Mouse (Mus musculus) left cerebral cortex, postnatal 4 days (tissue): ENCODE data around the gene Dusp16. TPM values are rescaled to one million over a fixed set of nuclear protein-coding genes. Genes with fewer than 3 reads are reported as not detected.

Experiments
- DNase-seq: peaks from one replicate; pipeline ENCODE4 v3.0.0-alpha.2; 2022
- intact Hi-C: fragments of 180-260 bp; cut with DNase I; formaldehyde crosslinking; loops from one replicate; pipeline ENCODE4 v1.15.1; 2025
- total RNA-seq, 2 experiments: library from RNA; stranded (reverse); gene quantifications; 2 replicates each; pipeline ENCODE4 v1.2.3; 2021

The Dusp16 gene
- total RNA-seq, result 1 to 10 TPM; 5.1 to 5.2 TPM

DNA sequence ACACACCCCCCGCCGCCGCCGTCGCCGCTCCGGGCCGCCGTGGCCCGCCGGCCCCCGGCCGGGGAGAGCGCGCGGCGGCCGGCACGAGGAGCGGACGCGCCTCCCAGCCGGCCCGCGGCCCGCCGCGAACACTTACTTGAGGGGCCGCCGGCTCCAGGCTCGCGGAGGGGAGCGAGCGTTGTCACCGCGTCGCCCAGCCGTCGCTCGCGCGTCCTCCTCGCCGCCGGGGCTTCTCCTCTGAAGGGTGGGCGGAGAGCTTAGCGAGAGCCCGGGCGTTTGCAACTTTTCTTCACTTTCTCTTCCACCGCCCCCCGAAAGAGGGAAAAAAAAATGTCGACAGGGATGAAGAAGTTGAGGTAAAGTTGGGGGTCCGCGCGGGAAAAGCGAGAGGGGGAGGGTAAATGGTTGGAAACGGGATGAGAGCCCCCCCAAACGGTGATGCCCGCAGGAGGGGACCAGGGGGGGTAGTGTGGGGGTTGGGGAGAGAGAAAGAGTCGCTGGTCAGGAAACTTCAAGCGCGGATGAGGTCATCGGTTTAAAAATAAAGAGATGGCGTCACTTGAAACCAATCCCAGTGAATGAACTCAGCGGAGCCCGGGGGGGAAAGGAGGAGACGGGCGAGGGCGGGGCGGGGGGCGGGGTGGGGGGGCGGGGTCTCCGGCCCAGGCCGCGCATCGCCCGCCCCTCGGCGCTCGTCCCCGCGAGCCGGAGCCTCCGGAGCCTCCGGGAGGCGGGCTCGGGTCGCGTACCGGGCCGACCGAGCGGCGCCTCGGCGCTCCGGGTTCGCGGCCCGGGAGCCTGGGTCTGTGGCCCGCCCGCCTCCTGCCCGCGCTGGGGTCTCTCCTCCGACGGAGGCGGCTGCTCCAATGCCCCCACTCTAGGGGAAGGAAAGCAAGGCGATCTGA is at the start of gene Dusp16:
TSS of gene Dusp16 (minus strand) at position 485 of the 905 bp plus-strand sequence.
- intact Hi-C loops, result loop anchor here (10.0 kb wide), 1 partner anchor 68 kb away; no protein-coding TSS in a partner anchor

DNA sequence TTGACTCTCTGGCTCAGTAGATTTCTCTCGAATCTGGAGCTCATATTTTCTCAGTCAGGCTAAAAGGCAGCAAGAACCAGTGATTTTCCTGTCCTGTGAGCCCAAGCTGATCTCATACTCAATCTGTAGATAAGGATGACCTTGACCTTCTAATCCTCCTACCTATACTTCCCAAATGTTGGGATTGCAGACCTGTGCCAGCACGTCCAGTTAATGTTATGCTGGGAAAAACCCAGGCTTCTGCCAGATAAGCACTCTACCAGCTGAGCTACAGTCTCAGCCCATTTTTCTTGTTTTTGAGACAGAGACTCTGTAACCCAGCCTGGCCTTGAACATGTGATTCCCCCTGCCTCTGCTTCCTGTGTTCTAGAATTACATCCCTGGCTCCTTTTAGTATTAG is 47.9 kb upstream of the Dusp16 start:
- intact Hi-C loops, result no loop called here
- no peak for DNase-seq

More for the DNA sequence above, at the start of gene Dusp16:
- DNase-seq, result peak; percentile 84

DNA sequence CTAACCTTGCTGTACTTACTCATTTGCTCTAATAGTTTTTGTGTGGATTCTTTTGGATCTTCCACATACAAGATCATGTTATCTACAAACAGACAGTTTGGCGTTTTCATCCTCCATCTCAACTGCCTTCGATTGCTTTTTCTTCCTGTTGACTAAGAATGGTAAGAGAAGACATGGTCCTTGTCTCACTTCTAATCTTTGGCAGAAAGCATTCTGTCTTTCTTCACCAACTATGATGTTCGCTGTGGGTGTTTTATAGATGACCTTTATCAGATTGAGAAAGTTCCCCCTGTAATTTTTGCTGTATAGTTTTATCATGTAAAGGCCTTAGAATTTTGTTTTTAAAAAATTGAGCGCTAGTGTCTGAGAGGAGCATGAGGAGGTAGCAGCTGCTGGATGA is 45.7 kb upstream of the Dusp16 start:
- intact Hi-C loops, result no loop called here
- DNase-seq, result no peak

DNA sequence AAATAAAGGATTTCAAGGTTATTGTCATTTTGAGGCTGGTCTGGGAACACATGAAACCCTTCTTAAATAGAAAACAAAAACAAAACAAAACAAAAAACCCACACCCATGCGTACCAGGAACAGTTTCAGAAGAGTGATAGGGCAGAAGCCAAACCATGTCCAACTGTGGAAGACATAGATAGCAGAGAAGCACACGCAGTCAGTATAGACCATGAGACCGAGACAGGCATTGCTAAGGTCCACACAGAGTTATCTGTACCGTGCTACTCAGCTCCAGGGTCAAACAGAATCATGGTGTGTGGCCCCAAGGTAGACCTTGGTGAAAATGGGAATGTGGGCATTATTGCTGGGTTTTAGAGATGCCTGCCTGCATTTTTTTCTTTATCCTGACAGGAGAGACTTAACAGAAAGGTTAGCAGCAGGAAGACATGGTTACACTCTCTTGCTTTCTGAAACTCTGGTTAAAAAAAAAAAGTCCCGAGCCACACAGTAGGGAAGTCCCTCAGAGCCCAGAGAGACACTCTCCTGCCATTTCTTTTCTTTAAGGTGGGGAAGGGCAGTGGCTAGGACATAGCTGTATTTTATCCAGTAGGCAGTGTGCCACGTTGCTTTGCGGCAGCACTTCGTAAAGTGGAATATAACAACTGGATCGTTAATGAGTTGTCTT is 42.3 kb upstream of the Dusp16 start:
- no peak for DNase-seq
- intact Hi-C loops, result no loop called here

DNA sequence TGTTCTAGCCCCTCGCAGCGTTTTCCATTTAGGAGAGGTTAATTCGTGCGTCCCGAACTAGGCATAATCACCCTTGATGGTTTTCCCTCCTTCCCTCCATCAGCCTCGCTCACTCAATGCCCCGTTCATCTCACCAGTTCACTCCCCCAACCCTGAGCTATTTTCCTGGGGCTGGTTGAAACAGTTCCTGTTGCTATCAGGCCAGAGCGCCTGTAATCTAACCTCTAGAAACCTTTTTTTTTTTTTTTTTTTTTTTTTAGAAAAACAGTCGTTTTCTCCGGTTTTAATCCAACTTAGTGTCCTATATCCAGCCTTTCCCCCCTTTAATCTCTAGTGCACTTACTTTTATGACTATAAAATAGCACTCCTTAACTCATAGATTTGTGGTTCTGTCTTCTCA is 38.4 kb upstream of the Dusp16 start:
- intact Hi-C loops, result no loop called here
- DNase-seq, result no peak

DNA sequence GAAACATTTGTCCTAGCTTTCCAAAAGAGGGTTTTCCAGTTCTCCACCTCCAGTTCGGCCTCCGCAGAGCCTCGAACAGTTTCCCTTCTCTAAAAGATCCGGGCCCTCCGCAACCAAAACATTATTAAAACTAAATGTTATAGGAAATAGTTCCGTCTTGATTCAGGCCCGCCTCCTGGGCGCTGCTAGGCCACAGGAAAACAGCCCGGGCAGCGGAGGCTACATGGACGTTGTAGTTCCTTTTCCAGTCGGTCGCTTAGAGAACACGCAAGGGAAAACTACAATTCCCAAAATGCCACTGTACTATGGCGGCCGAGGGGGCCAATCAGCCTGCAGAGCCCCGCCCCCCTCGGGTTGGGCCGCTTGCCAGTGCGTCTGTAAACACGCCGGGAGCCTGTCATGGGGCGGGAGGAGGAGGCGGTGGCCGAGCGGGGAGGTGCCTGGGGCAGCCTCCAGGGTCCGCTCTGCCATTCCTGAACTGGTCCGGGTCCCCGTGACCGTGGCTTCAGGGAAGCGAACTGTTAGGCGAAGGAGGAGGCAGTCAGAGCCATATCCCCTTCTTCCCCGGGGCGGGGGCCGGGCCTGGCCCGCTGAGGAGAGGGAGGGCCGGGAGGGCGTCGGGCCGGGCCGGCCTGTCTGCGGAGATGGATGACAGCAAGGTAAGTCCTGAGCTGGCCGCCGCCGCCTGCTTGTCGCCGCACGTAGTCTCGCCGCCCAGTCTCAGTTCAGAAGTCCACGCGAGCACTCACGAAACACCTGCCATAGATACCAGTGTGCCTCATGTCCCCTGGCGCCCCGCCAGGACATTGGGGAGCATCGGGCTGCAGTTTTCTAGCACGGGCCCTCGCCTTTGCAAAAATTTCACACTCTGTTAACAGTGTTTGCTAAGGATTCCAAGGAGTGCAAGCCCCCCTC is 37.6 kb upstream of the Dusp16 start, which contains the start of gene Crebl2:
TSS of gene Crebl2 (plus strand) at position 369 of the 915 bp plus-strand sequence.
- intact Hi-C loops, result no loop called here

DNA sequence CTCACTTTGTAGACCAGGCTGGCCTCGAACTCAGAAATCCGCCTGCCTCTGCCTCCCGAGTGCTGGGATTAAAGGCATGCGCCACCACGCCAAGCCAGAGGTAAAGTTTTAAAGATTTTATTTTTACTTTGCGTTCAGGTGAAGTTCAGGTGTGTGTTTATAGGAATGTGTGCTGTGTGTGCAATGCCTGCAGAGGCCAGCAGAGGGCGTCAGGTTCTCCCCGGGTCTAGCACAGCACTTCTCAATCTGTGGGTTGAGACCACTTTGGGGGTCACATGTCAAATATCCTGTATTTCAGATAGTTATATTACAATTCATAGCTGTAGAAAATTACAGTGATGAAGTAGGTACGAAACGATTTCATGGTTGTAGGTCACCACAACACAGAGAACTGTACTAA is 30.4 kb upstream of the Dusp16 start:
- intact Hi-C loops, result no loop called here
- peak; percentile 11 for DNase-seq

More for the DNA sequence above, 37.6 kb upstream of the Dusp16 start, which contains the start of gene Crebl2:
- peak; percentile 100 for DNase-seq

DNA sequence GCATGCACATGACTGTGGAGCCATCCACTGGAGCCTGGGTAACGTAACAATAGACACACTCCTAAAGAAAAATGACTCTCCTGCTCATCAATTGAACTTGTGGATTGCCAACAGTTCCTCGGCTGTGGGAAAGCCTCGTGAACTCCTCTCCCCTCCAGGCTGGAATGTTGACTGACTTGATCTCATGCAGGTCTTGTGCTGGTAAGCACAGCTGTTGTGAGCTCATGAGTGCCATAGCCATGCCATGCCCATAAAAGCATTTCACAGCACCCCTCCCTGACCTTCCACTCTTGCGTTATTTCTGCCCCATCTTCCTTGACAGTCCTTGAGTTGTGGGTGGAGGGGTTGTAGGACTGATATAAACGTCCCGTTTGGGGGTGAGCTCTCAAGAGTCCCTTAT is 28.0 kb upstream of the Dusp16 start:
- intact Hi-C loops, result no loop called here

DNA sequence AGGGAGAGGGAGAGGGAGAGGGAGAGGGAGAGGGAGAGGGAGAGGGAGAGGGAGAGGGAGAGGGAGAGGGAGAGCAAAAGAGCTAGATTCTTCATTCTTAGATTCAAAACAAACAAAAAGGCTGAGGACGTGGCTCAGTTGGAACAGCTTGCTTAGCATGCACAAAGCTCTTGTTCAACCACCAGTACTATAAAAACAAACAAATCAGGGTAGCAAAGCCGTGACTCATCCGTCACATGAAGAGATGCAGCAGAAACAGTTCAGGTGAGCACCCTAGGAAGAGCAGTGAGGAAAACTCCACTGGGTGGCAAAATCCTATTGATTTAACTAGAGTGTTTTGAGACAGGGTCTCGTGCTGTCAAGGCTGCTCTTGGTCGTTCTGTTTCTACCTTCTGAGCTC is 27.3 kb upstream of the Dusp16 start:
- intact Hi-C loops, result no loop called here
- DNase-seq, result no peak

More for the DNA sequence above, 28.0 kb upstream of the Dusp16 start:
- DNase-seq, result no peak

DNA sequence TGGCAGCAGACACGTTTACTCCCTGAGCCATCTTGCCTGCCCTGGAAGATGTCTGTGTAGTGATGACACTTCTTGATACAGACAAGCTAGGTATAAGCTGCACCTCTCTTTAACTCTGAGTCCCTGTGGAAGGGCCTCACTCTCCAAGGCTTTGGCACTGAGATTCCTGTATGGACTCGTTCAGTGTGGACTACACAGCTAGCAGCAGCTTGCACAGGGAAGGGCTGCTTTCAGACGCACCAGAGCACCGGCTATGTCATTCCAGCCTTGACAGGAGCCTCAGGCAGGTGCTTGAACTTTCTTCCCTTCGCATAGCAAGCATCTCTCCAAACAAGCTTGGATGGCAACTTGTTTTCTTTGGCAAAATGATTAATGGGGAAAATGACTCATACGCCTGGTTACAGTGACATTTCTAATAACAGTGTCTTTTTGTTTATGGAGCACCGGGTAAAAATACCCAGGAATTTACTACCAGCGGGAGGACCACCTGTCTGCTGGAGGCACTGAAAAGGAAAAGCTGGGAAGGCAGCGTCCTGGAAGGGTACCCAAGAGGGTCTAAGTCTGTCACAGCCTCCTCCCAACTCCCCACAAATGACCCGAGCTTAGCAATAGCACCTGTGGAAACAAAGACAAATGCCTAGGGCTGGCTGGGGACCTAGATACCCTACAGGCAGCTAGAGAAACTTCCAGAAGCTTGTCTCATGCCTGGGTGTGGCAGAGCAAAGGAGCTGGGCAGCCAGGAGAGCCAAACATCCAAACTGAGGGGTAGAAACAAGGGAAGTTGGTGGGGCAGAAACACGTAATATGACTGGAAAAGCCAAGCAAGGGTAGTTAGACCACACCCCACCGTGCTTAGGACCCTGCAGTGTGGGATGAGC is 24.9 kb upstream of the Dusp16 start:
- intact Hi-C loops, result no loop called here
- DNase-seq, result no peak

DNA sequence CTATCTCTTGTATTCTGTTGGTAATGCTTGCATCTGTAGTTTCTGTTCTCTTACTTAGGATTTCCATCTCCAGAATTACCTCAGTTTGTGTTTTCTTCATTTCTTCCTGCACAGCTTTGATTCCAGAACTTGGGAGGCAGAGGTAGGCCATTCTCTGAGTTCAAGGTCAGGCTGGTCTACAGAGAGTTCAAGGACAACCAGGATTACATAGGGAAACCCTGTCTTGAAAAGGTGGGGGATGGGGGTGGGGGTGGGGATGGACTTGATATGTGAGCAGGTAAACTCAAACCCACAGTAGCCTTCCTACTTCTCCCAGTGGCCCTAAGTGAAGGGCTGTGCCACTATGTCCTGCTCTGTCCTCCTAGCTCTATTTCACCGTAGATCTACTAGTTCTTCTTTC is 20.6 kb upstream of the Dusp16 start:
- DNase-seq, result no peak
- intact Hi-C loops, result no loop called here

DNA sequence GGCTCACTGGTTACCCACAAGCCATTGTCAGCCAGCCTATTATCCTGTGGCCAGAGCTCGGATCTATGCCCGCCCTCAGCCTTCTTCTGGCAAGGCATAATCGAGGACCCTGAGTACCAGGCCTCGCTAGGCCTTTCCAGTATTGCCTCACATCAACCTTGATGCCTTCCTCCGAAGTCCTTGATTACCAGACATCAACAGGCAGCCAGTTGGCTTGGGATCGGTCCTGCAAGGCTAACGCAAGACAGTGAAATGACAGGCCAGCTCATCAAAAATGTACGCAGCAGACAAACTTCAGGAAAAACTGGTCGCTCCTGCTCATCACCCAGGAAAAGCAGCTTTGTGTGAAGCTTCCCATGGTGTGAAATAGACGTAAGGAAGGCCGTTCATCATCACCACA is 15.4 kb upstream of the Dusp16 start:
- intact Hi-C loops, result no loop called here
- DNase-seq, result no peak

DNA sequence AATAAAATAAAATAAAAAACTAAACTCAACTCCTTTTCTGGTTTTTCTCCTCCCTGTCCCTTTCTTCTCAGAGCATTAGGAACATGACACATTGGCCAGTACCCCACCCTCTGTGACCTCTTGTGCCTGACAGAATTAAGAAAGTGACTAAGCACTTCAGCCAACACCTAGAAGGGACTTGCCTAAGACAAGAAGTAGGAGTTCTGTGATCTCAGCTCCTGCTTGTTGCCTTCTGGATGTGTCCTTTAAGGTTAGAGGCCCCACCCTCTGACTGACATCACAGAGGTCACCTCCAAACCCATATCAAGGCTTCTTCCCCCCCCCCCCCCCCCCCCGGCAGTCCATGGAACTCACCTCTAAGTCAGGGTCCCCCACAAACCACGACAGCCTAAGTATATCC is 14.7 kb upstream of the Dusp16 start:
- no peak for DNase-seq
- intact Hi-C loops, result no loop called here

DNA sequence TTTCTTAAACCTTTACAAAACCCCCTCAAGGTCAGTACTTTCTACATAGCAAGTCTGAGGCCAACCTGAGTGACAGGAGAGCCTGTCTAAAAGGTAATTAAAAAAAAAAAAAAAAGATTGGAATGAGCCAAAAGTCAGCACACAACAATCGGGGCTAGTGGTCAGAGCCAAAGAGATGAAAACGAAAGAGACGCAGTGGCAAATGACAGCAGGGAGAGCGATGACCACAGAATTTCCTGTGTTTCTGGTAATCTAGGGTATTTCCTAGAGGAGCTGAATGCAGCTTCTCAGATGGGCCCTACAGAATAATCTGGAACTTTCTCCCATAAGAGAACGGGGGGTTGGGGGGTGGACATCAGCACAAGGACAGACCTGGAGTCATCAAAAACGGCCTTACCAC is 13.7 kb upstream of the Dusp16 start:
- intact Hi-C loops, result no loop called here
- no peak for DNase-seq

DNA sequence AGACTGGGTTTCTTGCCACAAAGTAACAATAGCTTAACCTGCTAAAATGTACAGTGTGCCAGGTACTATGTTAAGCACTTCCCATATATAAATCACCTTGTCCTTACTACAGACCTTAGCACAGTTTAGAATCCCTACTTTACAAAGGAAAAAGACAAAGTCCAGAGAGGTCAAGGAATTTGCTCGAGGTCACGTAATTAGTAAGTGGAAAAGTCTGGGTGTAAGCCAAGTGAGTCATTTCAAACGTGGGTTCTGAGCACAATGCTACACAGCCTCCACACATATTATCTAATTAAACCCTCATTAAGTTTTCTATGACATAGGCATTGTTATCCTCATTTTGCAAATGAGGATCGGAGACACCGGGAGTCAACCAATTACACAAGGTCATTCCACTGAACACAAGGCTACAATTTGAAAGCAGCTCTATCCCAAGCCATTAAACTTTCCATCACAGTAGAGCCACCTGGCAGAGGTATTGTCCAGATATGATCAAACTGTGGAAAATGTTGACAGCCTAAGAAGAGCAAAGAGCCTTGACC is 12.4 kb upstream of the Dusp16 start:
- intact Hi-C loops, result no loop called here
- DNase-seq, result no peak

DNA sequence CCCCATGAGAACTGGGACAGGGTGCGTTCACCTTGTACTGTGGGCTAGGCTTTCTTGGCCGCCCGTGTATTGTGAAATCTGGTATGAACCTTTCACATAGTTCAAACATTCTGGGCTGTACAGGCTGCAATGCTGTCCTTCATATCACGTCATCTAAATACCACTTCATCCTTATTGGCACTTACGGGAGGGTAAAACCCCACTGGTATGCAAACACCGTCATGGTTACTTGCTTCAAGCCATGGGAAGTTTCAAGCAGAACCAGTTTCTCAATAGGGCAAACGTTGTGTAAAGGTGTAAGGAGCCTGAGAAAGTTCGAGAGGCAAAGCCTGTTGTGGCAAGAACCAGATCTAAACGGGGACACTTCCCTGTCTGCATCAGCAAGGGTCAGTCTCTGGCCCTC is 10.2 kb upstream of the Dusp16 start:
- intact Hi-C loops, result no loop called here
- DNase-seq, result no peak

DNA sequence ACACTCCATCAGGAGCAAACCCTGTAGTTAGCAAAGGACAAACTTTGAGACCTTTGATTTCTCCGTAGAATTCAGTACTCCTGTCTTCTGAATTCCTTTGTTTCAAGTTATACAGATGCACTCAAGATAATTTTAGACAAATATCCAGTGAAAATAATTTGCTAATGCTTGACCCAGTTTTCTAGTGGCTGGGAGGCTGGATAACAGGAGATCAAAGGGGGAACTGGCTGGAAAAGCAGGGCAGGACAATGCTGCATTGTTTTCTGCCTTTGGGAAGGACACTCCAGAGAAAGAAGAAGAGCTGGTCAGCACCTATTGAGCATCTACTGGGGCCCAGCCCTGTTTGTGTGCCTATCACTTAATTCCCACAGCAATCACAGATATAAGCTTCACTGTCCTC is 9.1 kb upstream of the Dusp16 start:
- intact Hi-C loops, result no loop called here
- DNase-seq, result no peak

DNA sequence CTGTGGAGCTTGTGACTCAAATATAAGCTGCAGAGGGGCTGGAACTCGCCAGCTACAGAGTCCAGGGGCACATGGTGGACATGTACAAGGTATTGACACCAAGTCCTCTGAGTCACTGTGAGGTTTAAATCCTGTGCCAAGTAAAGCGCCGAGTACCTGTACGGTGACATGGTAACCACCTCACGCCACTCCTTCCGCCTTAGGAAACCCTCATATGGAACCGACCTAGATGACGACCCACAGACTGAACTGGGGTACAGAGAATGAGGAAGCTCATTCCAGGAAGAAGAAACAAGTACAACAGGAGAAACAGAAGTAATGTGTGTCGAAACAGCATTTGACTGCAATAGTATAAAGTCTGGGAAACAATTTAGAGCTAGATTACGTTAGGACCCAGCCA is 3.9 kb upstream of the Dusp16 start:
- intact Hi-C loops, result loop anchor here (10.0 kb wide), 1 partner anchor 71 kb away; no protein-coding TSS in a partner anchor
- DNase-seq, result no peak

DNA sequence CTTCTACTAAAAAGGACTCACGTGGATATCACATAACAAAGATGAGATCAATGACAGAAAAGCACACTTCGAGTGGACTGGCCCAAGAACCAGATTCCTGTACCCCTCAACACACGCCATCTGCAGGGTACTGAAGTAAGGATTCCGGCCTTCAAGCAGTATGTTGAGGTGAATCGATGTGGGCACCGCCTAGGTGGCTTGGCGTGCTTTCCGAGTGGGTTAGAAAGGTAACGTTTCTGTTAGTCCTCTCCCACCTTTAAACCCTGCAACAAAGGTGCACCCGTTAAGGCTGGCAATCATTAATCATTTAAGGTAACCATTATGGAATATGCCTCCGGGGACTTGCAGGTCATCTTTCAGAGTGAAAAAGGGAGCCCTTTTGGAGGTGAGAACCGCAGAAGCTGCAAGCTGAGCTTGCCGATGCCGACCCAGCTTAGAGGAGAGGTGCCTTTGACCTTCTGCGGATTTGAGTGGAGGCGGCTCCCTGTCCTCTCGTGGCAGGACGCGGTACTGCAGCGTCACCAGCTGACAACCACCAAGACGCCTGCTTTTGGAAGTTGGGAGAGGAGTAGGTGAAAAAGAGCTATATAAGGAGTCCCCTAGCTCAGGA is 1.6 kb upstream of the Dusp16 start:
- intact Hi-C loops, result loop anchor here (1.0 to 10.0 kb wide), 2 partner anchors 69 to 135 kb away; no protein-coding TSS in a partner anchor

More for the DNA sequence above, 1.6 kb upstream of the Dusp16 start:
- peak; percentile 84 for DNase-seq
